Mouse (Mus musculus): ENCODE measurements around the gene Foxp1. TPM values are rescaled to one million over a fixed set of nuclear protein-coding genes. Genes with fewer than 3 reads are reported as not detected.

The Foxp1 gene
- total RNA-seq, 2 experiments from 2014 or later, result 35.8 to 46.8 TPM

DNA sequence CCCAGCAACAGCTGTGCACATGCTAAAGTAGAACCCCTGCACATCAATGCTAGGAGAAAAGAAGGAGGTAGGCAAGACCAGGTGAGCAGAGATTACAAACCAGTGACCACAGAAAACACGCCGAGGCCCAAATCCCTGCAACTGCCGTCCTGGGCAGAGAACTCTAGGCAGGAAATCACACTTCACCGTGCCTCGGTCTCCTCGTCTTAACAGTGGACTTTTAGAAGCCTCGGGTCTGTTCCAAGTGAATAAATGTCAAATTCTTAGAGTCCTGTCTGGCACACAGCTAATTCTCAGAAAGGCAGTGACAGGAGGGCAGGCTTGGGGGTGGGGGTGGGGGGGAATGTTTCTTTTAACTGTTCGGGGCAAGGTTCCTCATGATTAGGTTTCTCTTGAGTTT, 220.6 kb downstream of the Foxp1 start:
- DNase-seq (ENCODE audit: low spot score in 2 of 2), result no peak

DNA sequence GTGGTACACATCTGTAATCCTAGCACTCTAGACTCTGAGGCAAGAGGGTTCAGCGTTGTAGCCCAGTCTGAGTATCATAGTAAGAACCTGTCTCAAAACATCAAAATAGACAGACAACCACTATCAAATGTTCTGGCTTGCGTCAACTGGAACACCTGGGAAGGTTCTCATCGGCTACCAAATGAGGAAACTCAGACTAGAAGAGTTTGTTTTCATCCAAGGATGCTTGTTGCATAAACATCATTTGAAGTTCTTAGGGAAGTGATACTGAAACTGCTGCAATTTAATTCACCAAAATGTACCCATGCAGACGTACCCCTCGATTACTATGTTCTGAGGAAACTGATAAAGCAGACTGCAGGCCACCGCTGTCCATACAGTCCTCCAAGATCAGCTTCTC, 222.3 kb downstream of the Foxp1 start:
- DNase-seq (ENCODE audit: low spot score in 2 of 2), result no peak

DNA sequence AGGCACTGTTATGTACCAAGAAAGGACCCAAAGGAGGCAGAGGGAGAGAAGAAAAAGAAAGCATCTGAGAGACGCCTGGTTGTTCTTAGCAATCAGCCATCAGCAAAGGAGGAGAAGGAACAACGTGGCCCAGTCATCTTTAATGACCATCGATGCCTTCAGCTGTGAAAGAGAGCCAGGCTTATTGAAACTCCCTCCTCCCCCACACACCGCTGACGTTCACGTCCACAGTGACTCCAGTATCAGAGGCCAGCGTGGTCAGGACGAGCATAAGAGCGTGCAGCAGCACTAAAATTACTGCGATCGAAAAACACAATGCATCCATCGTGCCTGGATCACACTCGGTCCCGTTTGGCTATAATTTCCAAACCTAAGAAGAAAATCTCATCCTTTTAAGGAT, 223.3 kb downstream of the Foxp1 start:
- DNase-seq (ENCODE audit: low spot score in 2 of 2), result no peak

DNA sequence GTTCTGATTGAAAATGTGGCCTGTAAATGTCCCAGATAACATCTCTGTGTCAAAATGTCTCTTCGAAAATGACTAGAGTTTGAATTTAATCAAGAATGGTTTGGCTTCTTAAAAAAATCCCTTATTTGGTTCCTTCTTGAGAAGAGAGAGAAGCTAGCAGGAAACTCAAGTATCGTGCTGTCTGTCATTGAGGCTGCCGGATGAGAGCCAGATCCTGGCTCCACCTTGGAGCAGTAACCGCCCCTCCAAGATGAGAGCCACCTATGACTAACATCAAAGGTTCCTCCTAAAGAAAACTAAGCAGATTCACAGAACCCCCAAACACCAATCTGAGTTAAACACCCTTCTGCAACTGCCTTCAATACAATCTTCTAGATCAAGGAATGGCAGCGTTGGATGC, 225.0 kb downstream of the Foxp1 start:
- no peak for DNase-seq (ENCODE audit: low spot score in 2 of 2)

DNA sequence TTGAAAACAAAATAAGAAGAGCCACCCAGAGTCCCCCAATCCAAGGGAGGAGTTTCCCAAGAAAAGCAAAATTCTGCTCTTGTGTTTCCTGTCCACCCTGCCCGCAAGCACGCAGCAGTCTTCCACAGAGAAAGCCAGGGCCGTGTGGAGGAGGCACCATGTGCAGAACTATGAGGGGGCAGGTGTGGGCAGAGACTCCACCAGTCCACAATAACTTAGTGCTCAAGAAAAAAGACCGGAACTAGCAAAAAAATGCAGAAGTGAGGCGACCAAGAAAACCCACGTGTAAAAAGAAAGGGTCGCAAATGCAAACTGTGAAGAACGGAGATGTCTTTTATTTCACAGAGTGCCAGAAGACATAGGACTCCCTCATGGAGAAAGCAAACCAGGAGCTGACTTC, 227.0 kb downstream of the Foxp1 start:
- DNase-seq (ENCODE audit: low spot score in 2 of 2), result no peak

DNA sequence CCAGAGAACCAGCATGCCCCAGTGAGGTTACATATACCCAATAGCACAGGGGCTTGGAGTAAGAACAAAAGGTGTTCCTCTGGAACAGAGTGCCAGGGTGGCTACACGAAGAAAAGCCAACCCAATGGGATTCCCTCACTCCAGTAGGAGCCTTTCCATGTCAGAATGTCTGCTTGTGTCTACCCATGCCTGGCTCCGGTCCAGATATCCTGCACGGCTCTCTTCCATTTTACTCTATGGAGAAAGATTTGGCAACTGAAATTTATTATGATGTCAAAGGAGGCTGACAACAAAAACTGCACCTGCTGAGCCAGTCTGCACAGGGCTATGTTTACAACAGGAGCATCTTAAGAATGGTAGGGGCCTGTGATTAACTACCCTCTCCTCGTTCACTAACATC, 233.3 kb downstream of the Foxp1 start:
- no peak for DNase-seq (ENCODE audit: low spot score in 2 of 2)

DNA sequence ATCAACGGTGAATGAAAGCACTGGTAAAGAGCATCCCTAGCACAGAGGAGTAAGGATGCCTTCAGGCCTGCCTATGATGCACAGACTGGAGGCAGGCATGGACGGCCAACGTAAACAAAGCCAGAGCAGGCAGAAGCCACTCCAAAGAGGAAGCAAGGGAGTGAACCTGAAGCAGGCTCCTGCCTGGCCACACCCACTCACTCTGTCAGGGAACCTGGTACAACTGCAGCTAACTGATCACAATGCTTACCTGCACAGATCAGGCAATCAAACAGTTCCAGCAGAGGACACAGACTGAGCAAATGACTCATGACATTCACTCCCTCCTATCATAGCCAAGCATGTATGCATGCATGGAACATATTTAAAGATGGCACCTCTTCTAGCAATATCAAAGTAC, 237.5 kb downstream of the Foxp1 start:
- no peak for DNase-seq (ENCODE audit: low spot score in 2 of 2)

DNA sequence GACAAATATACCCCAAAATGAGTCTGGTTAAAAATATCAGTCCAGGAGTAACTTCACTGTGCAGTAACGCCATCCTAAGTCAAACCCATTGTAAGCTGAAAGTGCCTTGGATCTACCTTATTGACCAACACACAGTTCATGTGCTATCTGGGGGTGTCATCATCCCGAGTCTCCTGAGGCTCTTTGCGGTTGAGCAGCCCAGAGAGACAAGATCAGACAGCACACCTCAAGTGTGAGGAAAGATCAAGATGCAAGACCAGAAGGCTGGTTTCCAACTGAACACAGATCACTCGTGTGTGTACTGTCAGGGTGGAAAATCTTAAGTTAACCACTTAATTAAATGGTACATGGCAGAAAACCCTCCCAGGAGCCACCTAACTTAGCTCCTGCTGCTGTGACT, 238.5 kb downstream of the Foxp1 start:
- DNase-seq (ENCODE audit: low spot score in 2 of 2), result no peak

DNA sequence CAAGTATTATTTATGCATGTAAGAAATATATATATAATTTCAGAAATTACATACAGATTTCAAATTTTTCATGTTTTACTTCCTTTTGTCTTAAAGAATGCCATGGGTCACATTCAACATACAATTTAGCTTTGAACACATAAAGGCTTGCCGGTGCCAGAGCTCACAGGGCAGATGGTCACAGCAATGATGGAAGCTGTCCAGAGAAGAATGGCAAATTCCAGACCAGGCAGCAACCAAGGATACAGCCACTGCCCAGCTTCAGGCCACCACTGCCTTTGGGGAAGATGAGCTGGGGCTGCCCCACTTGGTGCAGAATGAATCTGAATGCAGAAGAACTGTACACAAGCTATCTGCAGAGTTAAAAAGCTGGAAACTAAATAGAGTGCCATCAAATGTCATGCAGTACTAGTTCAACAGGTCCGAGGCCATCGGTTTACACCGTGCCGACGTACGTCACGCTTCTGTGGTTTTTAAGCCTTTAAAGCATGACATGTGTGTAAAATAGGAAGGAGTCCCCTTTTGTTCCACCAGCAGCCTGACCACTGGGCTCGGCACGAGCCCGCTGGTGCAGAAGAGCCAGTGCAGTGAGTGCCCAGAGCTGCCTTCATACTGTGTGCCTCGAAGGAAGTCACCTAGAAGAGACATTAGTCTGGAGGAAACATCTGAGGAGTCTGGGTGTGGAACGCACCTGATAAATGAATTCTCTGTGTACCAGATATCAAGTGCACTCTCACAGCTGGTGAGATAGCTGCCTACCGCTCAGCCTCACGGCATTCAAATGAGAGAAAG, 239.5 kb downstream of the Foxp1 start:
- DNase-seq (ENCODE audit: low spot score in 2 of 2), result no peak

DNA sequence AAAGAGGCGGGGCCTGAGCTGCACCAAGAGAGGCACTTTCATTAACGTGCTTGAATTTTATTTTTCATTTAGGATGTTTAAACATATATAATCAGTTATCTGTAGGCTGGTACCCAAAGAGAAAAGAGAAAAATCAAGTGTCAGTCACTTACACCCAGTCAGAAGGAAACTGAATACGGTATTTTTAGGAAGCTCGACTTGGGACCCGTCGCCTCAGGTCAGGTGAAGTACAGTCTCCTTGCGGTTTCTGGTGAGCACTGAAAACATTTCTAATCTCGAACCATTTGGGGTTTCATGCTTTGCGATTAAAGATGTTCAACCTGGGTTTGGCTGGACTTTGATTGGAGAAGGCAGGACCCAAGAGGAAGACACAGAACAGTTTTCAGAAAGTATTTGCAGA, 241.1 kb downstream of the Foxp1 start:
- no peak for DNase-seq (ENCODE audit: low spot score in 2 of 2)

DNA sequence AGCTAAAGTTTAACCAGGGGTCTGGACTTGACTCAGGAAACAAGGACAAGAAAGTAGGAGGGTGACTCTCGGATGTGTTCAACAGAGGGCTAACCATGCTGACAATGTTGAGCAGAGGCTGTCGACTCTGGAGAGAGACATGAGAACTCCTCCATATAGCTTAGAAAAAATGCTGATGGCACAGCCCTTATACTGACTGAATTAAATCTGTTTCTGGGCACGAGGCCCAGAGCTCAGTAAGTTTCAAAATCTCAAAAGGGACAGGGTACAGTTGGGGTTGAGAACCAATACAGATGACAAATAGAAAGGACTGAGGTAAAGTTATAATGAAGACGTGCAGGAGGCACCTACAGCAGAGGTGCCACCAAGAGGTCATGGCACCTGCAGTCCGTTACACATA, 241.9 kb downstream of the Foxp1 start:
- no peak for DNase-seq (ENCODE audit: low spot score in 2 of 2)

DNA sequence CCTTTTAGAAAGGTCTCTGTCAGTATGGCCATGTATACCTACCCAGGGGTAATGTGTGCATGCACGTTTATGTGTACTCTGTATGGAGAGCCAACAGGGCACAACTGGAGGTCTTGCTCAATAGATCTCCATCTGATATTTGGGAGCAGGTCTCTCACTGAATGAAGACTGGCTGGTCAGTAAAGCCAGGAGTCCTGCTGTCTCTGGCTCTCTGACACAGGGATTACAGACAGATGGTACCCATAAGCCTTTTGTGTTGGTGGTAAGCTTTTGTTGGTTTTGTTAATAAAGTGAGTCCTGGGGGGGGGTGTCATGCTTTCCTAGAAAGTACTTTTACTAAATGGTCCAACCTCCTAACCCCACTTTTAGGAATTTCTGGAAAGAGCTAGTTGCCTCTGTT, 245.3 kb downstream of the Foxp1 start:
- no peak for DNase-seq (ENCODE audit: low spot score in 2 of 2)

DNA sequence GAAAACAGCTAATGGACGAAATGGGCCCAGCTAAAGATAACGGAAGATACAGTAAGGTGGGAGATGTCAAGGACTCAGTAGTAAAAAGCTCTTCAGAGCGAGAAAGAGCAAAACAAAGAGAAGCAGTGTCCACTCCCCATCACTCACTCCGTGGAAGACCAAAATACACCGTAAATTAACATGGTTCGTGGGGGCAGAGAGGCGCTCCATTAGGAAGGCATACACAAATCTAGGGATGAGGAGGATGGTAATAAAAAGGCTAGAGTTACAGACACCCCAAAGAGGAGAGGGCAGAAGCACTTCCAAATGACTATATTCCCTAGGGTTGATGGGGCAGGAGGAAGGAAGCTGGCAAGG, 246.2 kb downstream of the Foxp1 start:
- no peak for DNase-seq (ENCODE audit: low spot score in 2 of 2)

DNA sequence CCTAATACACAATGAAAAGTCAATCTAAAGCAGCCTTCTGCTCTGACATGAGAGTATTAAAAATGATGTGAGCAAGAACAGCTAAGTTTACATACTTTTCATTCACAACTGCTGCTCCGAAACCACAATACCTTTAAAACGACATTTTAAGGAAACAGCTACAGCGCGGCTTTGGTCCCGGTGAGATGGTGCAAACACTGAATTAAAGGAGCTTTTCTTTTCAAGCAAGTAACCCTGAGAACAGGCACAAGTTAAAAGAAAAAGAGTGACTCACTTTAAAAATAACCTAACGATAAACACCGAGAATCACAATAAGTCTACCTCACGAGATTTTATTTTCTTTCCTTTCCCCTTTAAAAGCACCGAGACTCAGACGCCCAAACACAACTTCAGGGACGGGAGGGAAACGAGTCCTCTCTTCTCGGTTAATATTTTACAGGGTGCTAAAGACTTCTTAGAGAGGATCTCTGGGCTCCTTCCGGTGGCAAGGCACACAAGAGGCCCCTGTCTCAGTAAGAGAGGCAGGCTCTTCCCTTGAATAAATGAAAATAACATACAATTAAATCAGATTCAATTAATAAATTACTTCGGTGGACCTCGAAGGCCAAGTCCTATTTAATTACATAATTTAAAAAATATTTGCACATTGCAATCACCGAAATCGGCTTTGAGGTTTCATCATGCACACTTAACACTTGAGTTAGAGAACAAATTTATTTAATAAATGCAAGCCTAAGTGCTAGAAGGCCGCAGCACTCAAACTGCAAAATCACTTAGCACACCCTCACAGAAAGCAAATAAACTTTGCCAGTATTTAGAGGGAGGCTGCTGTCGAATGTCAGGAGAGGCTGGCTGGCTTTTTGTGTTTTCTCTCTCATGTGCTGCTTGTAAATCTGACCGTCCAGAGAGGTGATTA, 246.9 kb downstream of the Foxp1 start:
- no peak for DNase-seq (ENCODE audit: low spot score in 2 of 2)

DNA sequence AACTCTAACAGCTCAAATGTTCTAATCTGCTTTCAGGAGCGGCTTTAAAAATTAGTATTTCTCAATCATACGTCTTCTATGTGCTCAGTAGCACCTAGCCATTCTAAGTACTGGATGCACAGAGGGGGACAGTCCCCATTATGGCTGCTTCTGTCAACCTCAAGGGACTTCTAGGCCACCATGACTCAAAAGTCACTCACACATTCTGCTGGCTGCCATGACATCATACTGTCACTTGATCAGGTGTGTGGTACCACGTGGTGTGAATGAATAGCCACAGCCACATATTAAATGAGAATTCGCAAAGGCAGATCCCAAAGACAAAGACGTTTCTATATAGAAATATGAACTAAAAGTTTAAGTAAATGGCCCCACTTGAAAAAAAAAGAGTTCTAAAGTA, 247.9 kb downstream of the Foxp1 start:
- DNase-seq (ENCODE audit: low spot score in 2 of 2), result no peak

DNA sequence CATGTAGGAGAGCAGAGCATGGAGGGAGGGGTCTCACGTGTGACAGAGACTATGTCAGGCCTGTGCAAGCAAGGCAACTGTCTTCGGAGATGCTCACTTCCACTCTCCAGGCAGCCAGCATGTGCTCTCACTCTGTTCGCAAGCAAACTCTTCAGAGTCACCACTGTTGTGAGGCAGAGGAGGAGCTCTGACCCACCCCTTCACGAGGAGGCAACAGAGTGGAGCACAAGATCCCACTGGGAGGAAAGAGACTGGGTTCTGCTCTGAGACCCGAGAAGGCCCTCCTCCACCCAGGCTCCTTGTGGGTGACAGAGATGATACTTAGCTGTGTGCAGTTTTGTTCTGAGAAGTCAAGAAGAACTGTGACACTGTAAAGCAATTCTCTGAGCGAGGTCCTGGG, 248.3 kb downstream of the Foxp1 start:
- DNase-seq (ENCODE audit: low spot score in 2 of 2), result no peak

DNA sequence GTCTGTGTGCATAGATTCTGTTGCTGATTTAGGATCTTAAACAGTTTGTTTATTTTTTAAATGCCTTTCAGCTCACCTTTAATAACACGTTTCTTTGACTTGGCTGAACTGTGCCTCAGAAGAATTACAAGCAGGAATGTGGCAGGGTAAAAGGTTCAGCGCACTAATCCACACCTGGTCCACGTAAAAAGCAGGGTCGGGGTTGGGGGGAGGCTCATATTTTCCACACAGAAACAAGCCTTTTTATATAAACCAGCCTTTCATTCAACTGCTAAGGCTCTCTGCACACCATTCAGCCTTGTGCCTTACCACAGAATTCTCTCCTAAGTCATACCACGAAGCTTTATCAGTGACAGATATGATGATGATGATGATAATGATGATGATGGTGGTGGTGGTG, 249.3 kb downstream of the Foxp1 start:
- no peak for DNase-seq (ENCODE audit: low spot score in 2 of 2)

DNA sequence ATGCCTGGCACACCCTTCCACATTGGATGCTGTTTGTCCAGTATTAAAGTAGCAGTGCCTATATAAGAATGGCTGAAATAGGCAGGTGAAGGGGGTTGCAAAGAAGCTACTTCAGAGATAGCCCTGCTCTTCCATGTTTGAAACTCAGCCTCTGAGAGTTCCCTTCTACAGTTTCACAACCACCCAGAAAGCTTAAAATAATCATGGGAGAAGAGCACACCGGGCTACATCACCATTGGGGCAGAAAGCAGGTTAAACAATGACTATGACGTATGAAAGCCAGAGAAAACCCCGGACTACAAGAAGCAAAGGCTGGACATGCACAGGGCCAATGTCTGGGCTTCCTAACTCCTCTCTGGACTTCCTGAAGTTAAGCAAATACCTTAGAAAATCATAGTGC, 250.3 kb downstream of the Foxp1 start:
- DNase-seq (ENCODE audit: low spot score in 2 of 2), result no peak

DNA sequence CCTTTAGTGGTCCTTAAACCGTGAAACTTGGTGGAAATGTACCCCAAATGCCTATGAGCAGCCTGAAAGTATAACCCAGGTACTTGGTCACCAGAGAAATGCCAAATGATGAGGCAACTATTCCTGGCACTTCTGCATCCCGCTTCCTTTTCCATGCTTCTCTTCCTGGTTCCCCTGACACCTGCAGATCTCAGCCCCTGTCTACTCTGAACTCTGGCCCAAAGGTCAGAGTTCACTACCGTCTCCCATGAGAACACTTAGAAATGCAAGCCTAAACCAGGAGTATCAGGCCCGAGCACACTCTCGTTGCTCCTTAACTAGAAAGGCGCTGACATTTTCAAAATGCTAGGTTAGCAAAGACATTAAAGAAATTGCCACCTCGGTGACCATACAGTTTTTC, 250.8 kb downstream of the Foxp1 start:
- DNase-seq (ENCODE audit: low spot score in 2 of 2), result no peak

DNA sequence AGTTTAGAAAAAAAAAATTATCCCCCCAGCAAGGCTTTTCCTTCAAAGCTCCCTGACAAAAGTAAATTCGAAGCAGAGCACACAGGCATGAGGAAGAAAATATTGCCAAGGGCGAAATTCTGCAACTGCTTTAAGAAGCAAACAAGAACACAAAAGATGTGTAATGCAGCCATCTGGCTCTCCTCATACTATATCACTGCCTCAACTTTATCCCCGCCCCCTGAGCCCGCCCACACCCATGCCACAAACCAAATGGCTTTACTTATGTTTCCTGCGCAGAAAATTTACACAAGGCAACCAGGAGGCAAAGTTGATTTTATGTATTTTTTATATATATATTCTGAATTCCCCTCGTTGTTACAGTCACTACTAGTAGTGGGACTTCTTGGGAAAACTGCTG, 252.6 kb downstream of the Foxp1 start:
- DNase-seq (ENCODE audit: low spot score in 2 of 2), result no peak

DNA sequence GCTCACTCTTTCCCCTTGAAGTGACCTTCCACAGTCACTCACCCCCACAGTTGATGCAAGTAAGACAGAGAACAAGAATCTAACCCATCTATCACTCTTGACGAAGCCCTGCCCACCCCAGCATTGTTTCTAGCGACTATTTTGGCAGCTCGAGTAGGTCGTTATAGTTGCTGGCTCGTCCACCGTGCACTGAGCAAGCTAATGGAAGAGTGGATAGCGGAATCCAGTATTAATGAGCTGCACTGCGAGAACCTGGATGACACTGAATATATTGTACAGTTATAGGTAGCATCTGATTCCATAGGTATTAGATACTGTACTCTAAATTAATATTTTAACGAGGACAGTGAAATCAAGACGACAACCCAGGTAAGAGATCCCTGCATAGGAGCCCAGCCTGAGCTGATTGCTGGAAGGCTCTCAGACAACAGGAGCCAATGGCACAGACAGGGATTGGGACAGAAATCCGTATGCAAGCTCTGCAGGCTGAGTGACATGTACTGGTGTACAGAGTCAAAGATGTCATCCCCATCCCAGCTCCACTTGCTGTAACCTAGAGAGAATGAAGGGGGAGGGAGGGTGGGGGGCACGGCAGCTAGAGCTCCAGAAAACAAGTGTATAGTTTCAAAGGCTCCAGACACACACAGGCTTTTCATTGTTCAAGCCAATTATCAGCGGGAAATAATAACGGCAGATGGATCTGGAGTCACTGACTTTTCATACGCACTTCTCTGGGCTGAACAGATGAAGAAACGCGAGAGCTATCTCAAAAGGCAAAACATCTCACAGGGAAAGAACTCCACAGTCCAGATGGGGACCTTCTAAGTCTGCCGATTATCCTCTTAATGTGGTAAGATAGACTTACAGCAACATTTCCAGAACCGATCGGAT, 254.1 kb downstream of the Foxp1 start:
- no peak for DNase-seq (ENCODE audit: low spot score in 2 of 2)
